Mouse (Mus musculus) neural tube, embryonic 14.5 days (tissue): ENCODE results near the gene Smyd3. TPM values are rescaled to one million over a fixed set of nuclear protein-coding genes. Genes with fewer than 3 reads are reported as not detected.

Experiments
- ATAC-seq: fragments of 200-750 bp; cut with Nextera tagmentation; 2 replicates; pipeline ENCODE4 v1.8.0; 2017; ENCODE audit warnings: low read depth, mild to moderate bottlenecking, moderate TSS enrichment, moderate library complexity
- H3K27ac ChIP-seq: fragments of 300-500 bp; sonication (generic); 2 replicates; pipeline ENCODE4 v1.5.1; 2014; ENCODE audit warnings: low read depth, mild to moderate bottlenecking, control low read depth, low read length, moderate library complexity, mixed read lengths
- H3K27me3 ChIP-seq: fragments of 300-500 bp; sonication (generic); 2 replicates; pipeline ENCODE4 v1.6.1; 2014; ENCODE audit warnings: low read length; ENCODE audit not compliant: control insufficient read depth, insufficient read depth
- H3K36me3 ChIP-seq: fragments of 300-500 bp; sonication (generic); 2 replicates; pipeline ENCODE4 v1.6.1; 2014; ENCODE audit warnings: low read length, mixed read lengths; ENCODE audit not compliant: control insufficient read depth, insufficient read depth
- H3K4me1 ChIP-seq: fragments of 300-500 bp; sonication (generic); 2 replicates; pipeline ENCODE4 v1.6.1; 2014; ENCODE audit warnings: low read length; ENCODE audit not compliant: control insufficient read depth, insufficient read depth
- H3K4me2 ChIP-seq: fragments of 300-500 bp; sonication (generic); 2 replicates; pipeline ENCODE4 v1.6.1; 2014; ENCODE audit warnings: mild to moderate bottlenecking, low read depth, low read length, control low read depth
- H3K4me3 ChIP-seq: fragments of 300-500 bp; sonication (generic); 2 replicates; pipeline ENCODE4 v1.5.1; 2014; ENCODE audit warnings: low read depth, low read length, control low read depth, mixed read lengths
- H3K9ac ChIP-seq: fragments of 300-500 bp; sonication (generic); replicated peaks from 2 replicates; pipeline ENCODE4 v1.6.1; 2014; ENCODE audit warnings: low read depth, mild to moderate bottlenecking, control low read depth, low read length, mixed read lengths
- H3K9me3 ChIP-seq: fragments of 300-500 bp; sonication (generic); 2 replicates; pipeline ENCODE4 v1.6.1; 2016; ENCODE audit warnings: low read length; ENCODE audit not compliant: control insufficient read depth
- WGBS: fragments of 180-500 bp; shearing (Covaris S2); extraction: QIAGEN DNeasy Blood & Tissue Kit; methylation state at CpG from one replicate; pipeline ENCODE4 v1.1.7; 2014; 5-methylcytosine and 5-hydroxymethylcytosine counted together
- polyA plus RNA-seq: library from polyadenylated mRNA; unstranded; fragments of >200 nt; fragmentation: Nextera tagmentation; extraction: Ambion mirVana; gene quantifications from 2 replicates; pipeline ENCODE4 v1.2.1, GENCODE M21; 2014

The Smyd3 gene
- polyA plus RNA-seq, 1 experiment from 2014 or later, result 25.6 TPM

- no peak for ATAC-seq
- no peaks in the 10 kb centered on the region for H3K36me3 ChIP-seq
- no peaks in the 10 kb centered on the region for H3K9me3 ChIP-seq
- no peaks in the 10 kb centered on the region for H3K27me3 ChIP-seq
- H3K4me2 ChIP-seq, result no peak overlapping the region
- H3K27ac ChIP-seq, result no peak overlapping the region
- H3K9ac ChIP-seq, result no peak overlapping the region
- no peak overlapping the region for H3K4me3 ChIP-seq
- 59% methylated on average over 9 of the region's 9 CpGs for WGBS
- no peaks in the 10 kb centered on the region for H3K4me1 ChIP-seq
Observed at GRCm38 (mm10) chr1:179458236-179458986, 59.4 kb downstream of the Smyd3 start.

DNA sequence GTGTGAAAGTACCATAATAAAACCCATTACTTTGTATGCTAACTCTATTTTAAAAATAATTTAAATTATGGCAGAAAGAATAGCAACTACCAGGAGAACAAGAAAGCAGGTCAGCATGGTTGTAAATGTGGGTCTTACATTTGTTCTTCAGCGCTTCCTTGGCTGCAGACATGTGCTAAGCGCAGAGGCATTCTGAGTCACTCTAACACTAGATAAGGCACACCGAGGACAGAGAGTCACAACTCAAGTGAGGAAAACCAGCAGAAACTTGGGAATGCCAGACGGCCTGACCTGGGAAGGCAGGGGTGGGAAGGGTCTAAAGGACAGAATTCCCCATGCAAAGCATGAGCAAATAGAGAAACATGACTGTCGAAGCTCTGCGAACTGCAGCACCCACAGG, 63.2 kb downstream of the Smyd3 start:
- ATAC-seq, result no peak
- Histone ChIP-seq H3K36me3 (no peaks in the 10 kb centered on the region), H3K9ac (no peak overlapping the region), H3K27me3 (no peaks in the 10 kb centered on the region), H3K4me2 (no peak overlapping the region), H3K9me3 (no peaks in the 10 kb centered on the region), H3K4me1 (0 out of 2 replicates have a peak, but pooled peaks cover 2% of the 10 kb centered on the region), H3K27ac (no peak overlapping the region), H3K4me3 (no peak overlapping the region)
- WGBS, result 80% methylated on average over 6 of the region's 6 CpGs

DNA sequence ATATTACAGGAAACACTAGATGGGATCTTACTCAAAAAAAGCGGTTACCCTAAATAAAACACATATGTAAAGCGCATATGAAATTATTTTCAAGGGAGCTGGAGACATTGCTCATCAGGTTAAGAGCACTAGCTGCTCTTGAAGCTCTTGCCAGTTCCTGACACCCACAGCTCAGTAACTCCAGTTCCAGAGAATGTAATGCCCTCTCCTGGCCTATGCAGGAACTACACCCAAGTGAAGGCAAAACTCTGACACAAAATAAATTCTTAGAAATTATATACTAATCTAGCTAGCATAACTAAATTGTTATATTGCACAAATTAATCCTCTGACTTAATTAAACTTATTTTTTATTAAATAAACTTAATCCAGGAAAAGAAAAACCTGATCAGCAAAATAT, 66.6 kb downstream of the Smyd3 start:
- Histone ChIP-seq H3K36me3 (no peaks in the 10 kb centered on the region), H3K4me2 (no peak overlapping the region), H3K27ac (no peak overlapping the region), H3K4me3 (no peak overlapping the region), H3K27me3 (no peaks in the 10 kb centered on the region), H3K9ac (no peak overlapping the region), H3K9me3 (no peaks in the 10 kb centered on the region), H3K4me1 (peaks cover 9% of the 10 kb centered on the region; the same call in 1 of the 2 replicates)
- no peak for ATAC-seq
- 91% methylated on average over 2 of the region's 2 CpGs for WGBS

- H3K4me2 ChIP-seq, result 0 out of 2 replicates have a peak overlapping the region, but pooled peaks have one; percentile 14
- no peak overlapping the region for H3K9ac ChIP-seq
- peaks cover 13% of the 10 kb centered on the region; the same call in 1 of the 2 replicates for H3K4me1 ChIP-seq
- H3K9me3 ChIP-seq, result no peaks in the 10 kb centered on the region
- H3K27ac ChIP-seq, result peak overlapping the region; percentile 45; the same call in 1 of the 2 replicates
- H3K4me3 ChIP-seq, result no peak overlapping the region
- H3K27me3 ChIP-seq, result no peaks in the 10 kb centered on the region
- 23% methylated on average over 2 of the region's 2 CpGs for WGBS
- ATAC-seq, result no peak
- H3K36me3 ChIP-seq, result no peaks in the 10 kb centered on the region
Observed at GRCm38 (mm10) chr1:179446845-179447212, 71.0 kb downstream of the Smyd3 start.

DNA sequence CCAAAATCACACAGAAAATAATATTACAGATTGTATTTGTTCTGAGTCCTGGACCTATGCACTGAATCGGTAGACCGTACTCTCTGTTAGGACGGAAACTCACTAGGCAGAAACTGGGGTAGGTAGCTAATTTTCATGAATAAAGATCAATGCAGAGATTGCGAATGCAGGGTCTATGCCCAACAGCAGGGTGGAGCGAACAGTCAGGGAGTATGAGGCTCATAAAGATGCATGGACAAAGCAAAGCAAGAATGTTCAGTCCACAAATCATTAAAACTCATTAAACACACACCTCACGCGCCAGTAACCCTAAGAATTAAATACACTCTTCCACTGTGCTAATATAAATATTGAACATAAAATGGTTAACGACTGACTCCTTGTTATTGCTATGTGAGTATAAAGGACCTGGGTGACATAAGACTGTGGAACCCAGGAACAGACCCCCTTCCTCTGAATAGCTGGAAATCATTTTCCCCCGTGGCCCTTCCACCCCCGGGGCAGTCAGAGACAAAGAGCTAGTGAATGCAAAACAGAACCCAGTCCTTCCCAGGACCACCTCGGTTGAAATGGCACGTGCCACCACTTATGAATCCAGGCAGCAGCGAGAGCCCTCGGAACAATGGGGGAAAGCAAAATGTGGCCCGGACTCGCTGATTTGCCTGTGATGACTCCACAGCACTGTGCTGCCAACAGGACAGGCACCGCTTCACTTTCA, 71.6 kb downstream of the Smyd3 start:
- H3K9ac ChIP-seq, result no peak overlapping the region
- H3K4me2 ChIP-seq, result 0 out of 2 replicates have a peak overlapping the region, but pooled peaks have one; percentile 14
- peaks cover 13% of the 10 kb centered on the region; the same call in 1 of the 2 replicates for H3K4me1 ChIP-seq
- 19% methylated on average over 17 of the region's 17 CpGs for WGBS
- H3K9me3 ChIP-seq, result no peaks in the 10 kb centered on the region
- peak overlapping the region; percentile 45; the same call in 1 of the 2 replicates for H3K27ac ChIP-seq
- no peak overlapping the region for H3K4me3 ChIP-seq
- no peaks in the 10 kb centered on the region for H3K27me3 ChIP-seq
- ATAC-seq, result peak; percentile 73
- H3K36me3 ChIP-seq, result no peaks in the 10 kb centered on the region

GRCm38 (mm10) chr1:179443835-179444234, 74.0 kb downstream of the Smyd3 start:
- Histone ChIP-seq H3K4me1 (peaks cover 13% of the 10 kb centered on the region; the same call in 1 of the 2 replicates), H3K4me2 (no peak overlapping the region), H3K27me3 (no peaks in the 10 kb centered on the region), H3K27ac (no peak overlapping the region), H3K9ac (no peak overlapping the region), H3K9me3 (no peaks in the 10 kb centered on the region), H3K36me3 (no peaks in the 10 kb centered on the region), H3K4me3 (no peak overlapping the region)
- WGBS, result 83% methylated on average over 13 of the region's 13 CpGs
- ATAC-seq, result no peak

DNA sequence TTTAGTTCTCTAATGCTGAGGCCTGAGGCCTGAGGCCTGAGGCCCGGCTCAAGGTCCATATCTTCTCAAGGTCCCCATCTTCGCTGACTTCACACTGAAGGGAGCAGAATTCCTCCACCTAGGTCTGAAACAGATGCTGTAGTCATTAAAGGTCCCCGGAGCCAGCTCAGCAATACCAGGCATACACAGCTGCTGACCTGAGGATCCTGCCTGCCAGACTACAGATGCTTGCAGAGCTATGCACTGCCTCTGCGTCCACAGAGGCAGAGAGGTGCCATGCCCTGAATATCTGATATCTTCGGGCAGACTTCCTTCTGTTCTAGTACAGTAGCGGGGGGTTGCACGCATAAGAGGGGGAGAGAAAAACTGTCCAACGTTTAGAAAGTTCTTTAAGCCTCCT, 74.4 kb downstream of the Smyd3 start:
- WGBS, result 68% methylated on average over 8 of the region's 8 CpGs
- ATAC-seq, result no peak
- no peak overlapping the region for H3K27ac ChIP-seq
- H3K36me3 ChIP-seq, result no peaks in the 10 kb centered on the region
- peaks cover 13% of the 10 kb centered on the region; the same call in 1 of the 2 replicates for H3K4me1 ChIP-seq
- H3K9ac ChIP-seq, result no peak overlapping the region
- H3K27me3 ChIP-seq, result no peaks in the 10 kb centered on the region
- H3K4me3 ChIP-seq, result no peak overlapping the region
- no peak overlapping the region for H3K4me2 ChIP-seq
- H3K9me3 ChIP-seq, result no peaks in the 10 kb centered on the region

DNA sequence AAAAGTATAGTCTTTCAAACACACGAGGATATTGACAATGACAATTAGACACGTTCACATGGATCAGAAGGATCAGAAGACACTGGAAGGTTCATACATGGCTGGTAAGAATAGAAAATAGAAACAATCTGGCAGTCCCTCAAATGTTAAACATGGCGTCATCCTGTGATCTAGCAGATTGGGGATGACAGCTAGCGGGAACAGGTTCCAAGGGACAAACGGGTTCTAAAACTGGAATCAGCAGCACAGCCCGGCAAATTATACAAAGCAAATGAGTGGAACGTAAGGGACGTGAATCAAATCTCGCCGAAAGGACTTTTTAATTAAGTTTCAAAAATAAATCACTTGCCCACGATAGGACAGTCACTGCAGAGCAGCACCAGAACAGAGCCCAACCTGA, 81.2 kb downstream of the Smyd3 start:
- Histone ChIP-seq H3K9me3 (no peaks in the 10 kb centered on the region), H3K4me2 (no peak overlapping the region), H3K4me3 (no peak overlapping the region), H3K9ac (no peak overlapping the region), H3K27ac (no peak overlapping the region), H3K36me3 (no peaks in the 10 kb centered on the region), H3K27me3 (no peaks in the 10 kb centered on the region), H3K4me1 (no peaks in the 10 kb centered on the region)
- ATAC-seq, result no peak
- WGBS, result 73% methylated on average over 11 of the region's 11 CpGs
